In the genomic region with DNA sequence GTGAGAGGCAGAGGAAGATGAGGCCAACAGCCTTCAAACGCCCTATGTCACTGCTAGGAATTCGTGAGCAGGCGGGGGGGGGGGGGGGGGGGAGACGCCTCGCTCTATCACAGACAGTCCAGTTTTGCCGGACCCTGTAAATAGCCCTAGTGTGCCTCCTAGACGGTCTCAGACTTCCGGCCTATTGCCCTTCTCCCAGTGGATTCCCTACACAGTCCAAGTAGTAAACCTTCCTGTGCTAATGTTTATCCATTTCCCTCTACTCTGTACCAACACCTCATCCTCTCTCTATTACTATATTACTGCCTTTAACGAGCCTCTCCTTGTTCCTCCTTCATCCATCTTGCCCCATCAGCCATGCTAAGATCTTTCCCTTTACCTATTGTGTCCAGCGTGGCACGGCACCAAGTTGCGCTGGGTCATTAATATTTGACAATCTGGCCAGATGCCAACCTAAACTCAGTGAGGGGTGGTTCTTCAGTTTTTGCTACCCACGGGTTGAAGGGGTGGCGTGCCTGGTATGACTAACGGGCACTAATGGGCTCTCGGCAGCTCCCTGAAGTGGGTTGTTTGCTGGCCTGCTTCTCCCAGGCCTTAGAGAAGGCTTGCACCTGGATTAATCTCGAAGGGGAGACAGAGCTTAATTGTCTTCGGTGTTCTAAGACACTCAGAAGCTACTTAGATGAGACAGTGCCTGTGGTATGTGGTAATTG, we compare ENCODE assay signal across 12 mouse cellular contexts.
A peak's percentile ranks its signal among the peaks of the same experiment; 100 is the strongest.
DNase-seq lines count a peak whose midpoint lies in the region; ATAC-seq lines count a peak whose summit lies in the region.
"Had no signal": no experiment of that assay in that cellular context is flagged by ENCODE, and none has a peak within 500 bp of the region (broad histone marks: within the 10 kb centered on the region; RNA-seq: fewer than 3 reads in every experiment).

No protein-coding gene starts in this region.

- no peaks in the 10 kb centered on the region for H3K9me3 ChIP-seq in forebrain, embryonic 16.5 days (ENCODE audit: control insufficient read depth, low read length)
- no peaks in the 10 kb centered on the region for H3K9me3 ChIP-seq in kidney, embryonic 14.5 days (ENCODE audit: control insufficient read depth, low read length)

- no peak overlapping the region for H3K4me2 ChIP-seq in forebrain, embryonic 16.5 days (ENCODE audit: low read length)
- H3K4me2 ChIP-seq in kidney, embryonic 14.5 days (replicated peaks; ENCODE audit: low read depth, low read length) = 0 out of 2 replicates have a peak overlapping the region, but pooled peaks have one; percentile 1

- H3K4me1 ChIP-seq in forebrain, embryonic 16.5 days (replicated peaks; ENCODE audit: control insufficient read depth, insufficient read depth, low read length) = peaks cover 10% of the 10 kb centered on the region
- peaks cover 35% of the 10 kb centered on the region for H3K4me1 ChIP-seq in kidney, embryonic 14.5 days (ENCODE audit: control insufficient read depth, insufficient read depth, low read length)

- no peaks in the 10 kb centered on the region for H3K36me3 ChIP-seq in forebrain, embryonic 16.5 days (ENCODE audit: control insufficient read depth, insufficient read depth)
- no peaks in the 10 kb centered on the region for H3K36me3 ChIP-seq in kidney, embryonic 14.5 days (ENCODE audit: control insufficient read depth, insufficient read depth, low read length)
- H3K36me3 ChIP-seq: G1E had no signal

- DNase-seq in kidney, adult 18-20 months = peak; percentile 25
- DNase-seq in kidney, adult 11 months = no peak
- peak; percentile 30 for DNase-seq in lung, postnatal 36 days
- DNase-seq in B cell, adult 2 months = no peak
- DNase-seq: cerebellum, adult 18-20 months had no signal

- 0 out of 2 replicates have a peak, but pooled peaks have one; percentile 26 for ATAC-seq in forebrain, embryonic 16.5 days
- ATAC-seq in kidney, embryonic 14.5 days (ENCODE audit: low FRiP score, low TSS enrichment) = 0 out of 2 replicates have a peak, but pooled peaks have one; percentile 32
- no peak for ATAC-seq in granulocyte monocyte progenitor cell, adult 5-6 weeks (replicated peaks; ENCODE audit: poor library complexity, severe bottlenecking)
- no peak for ATAC-seq in erythroblast, adult 5-6 weeks (replicated peaks; ENCODE audit: low FRiP score, poor library complexity, severe bottlenecking)
- ATAC-seq: inflammation-experienced regulatory T-cells, adult 6 months had no signal

- no peaks in the 10 kb centered on the region for H3K27me3 ChIP-seq in forebrain, embryonic 16.5 days (replicated peaks; ENCODE audit: control insufficient read depth, insufficient read depth, low read length)
- no peaks in the 10 kb centered on the region for H3K27me3 ChIP-seq in kidney, embryonic 14.5 days (ENCODE audit: control insufficient read depth, insufficient read depth, low read length)

- WGBS in forebrain, embryonic 16.5 days = 24% methylated on average over 15 of the region's 18 CpGs
- WGBS in kidney, embryonic 14.5 days = 25% methylated on average over 17 of the region's 18 CpGs

- no peak overlapping the region for H3K9ac ChIP-seq in forebrain, embryonic 16.5 days (replicated peaks; ENCODE audit: low read depth, low read length)
- H3K9ac ChIP-seq in kidney, embryonic 14.5 days (ENCODE audit: low read depth, low read length) = no peak overlapping the region

- H3K27ac ChIP-seq in forebrain, embryonic 16.5 days (ENCODE audit: low read length) = no peak overlapping the region
- H3K27ac ChIP-seq in kidney, embryonic 14.5 days (ENCODE audit: low read depth, low read length) = no peak overlapping the region
- H3K27ac ChIP-seq: macrophage had no signal

- H3K4me3 ChIP-seq in forebrain, embryonic 16.5 days (replicated peaks; ENCODE audit: low read length) = no peak overlapping the region
- H3K4me3 ChIP-seq in kidney, embryonic 14.5 days (ENCODE audit: low read length) = no peak overlapping the region

Comparison
In these comparisons a context has a peak if more than half of its experiments do, and no peak if none do; other contexts are left out.
1. DNase-seq: peak in kidney, adult 18-20 months (single experiment) and lung, postnatal 36 days (single experiment); none in kidney, adult 11 months (single experiment) and B cell, adult 2 months (0 of 2).
2. ATAC-seq: peak in forebrain, embryonic 16.5 days (single experiment) and kidney, embryonic 14.5 days (single experiment); none in granulocyte monocyte progenitor cell, adult 5-6 weeks (single experiment) and erythroblast, adult 5-6 weeks (single experiment).